Mouse (Mus musculus) MEL (cell line): Measurements from ENCODE around the gene Irak2.

Experiments
- BHLHE40 ChIP-seq: IDR thresholded peaks from 2 replicates; pipeline ENCODE4 v1.6.1; 2012; ENCODE audit warnings: low read depth, mild to moderate bottlenecking, inconsistent platforms, low read length, improper control_type of control experiment, borderline replicate concordance
- CTCF ChIP-seq, 3 experiments: IDR thresholded peaks in 2 of 3; conservative IDR thresholded peaks in 1 of 3; 2 replicates each; pipeline ENCODE4 v1.5.1; 2011 to 2012; ENCODE audit warnings: low read length in 3 of 3, low read depth in 2 of 3, mild to moderate bottlenecking in 2 of 3, improper control_type of control experiment in 1 of 3, inconsistent platforms in 1 of 3, mixed read lengths in 1 of 3, moderate library complexity in 1 of 3; ENCODE audit not compliant: control insufficient read depth in 1 of 3, insufficient read depth in 1 of 3, poor library complexity in 1 of 3, severe bottlenecking in 1 of 3
- GATA1 ChIP-seq: IDR thresholded peaks from 2 replicates; pipeline ENCODE4 v1.6.1; 2011; ENCODE audit warnings: low read depth, low read length, improper control_type of control experiment
- HCFC1 ChIP-seq: IDR thresholded peaks from 2 replicates; pipeline ENCODE4 v1.6.1; 2012; ENCODE audit warnings: low read depth, mild to moderate bottlenecking, inconsistent platforms, low read length, improper control_type of control experiment, moderate library complexity
- MAX ChIP-seq: IDR thresholded peaks from 2 replicates; pipeline ENCODE4 v1.6.1; 2011; ENCODE audit warnings: low read length, improper control_type of control experiment
- POLR2A ChIP-seq, 2 experiments: IDR thresholded peaks; 2 replicates each; pipeline ENCODE4 v1.6.1; 2011 to 2012; ENCODE audit warnings: low read length in 2 of 2, mild to moderate bottlenecking in 2 of 2, control low read depth in 1 of 2, improper control_type of control experiment in 1 of 2, low read depth in 1 of 2, moderate library complexity in 1 of 2; ENCODE audit not compliant: control insufficient read depth in 1 of 2, insufficient read depth in 1 of 2, poor library complexity in 1 of 2
- SIN3A ChIP-seq: IDR thresholded peaks from 2 replicates; pipeline ENCODE4 v1.6.1; 2012; ENCODE audit warnings: low read length, improper control_type of control experiment, inconsistent platforms
- TBP ChIP-seq: IDR thresholded peaks from 2 replicates; pipeline ENCODE4 v1.8.0; 2011; ENCODE audit warnings: low read depth, low read length, improper control_type of control experiment
- USF1 ChIP-seq: IDR thresholded peaks from 2 replicates; pipeline ENCODE4 v1.6.1; 2014; ENCODE audit warnings: low read depth, mild to moderate bottlenecking, inconsistent platforms, low read length, improper control_type of control experiment, moderate library complexity
- ZC3H11A ChIP-seq: IDR thresholded peaks from 2 replicates; pipeline ENCODE4 v1.6.1; 2012; ENCODE audit warnings: low read depth, mild to moderate bottlenecking, inconsistent platforms, low read length, improper control_type of control experiment
- ZNF384 ChIP-seq: IDR thresholded peaks from 2 replicates; pipeline ENCODE4 v1.6.1; 2012; ENCODE audit warnings: low read depth, mild to moderate bottlenecking, inconsistent platforms, low read length, improper control_type of control experiment

- TF ChIP-seq CTCF (IDR thresholded peaks at IDR 0.05 in 2 of 3, conservative IDR thresholded peaks at IDR 0.05 in 1 of 3; ENCODE audit: control insufficient read depth in 1 of 3, insufficient read depth in 1 of 3, low read depth in 2 of 3, low read length in 3 of 3, poor library complexity in 1 of 3, severe bottlenecking in 1 of 3) (no peak), ZNF384 (no peak), HCFC1 (no peak), GATA1 (no peak), POLR2A (IDR thresholded peaks at IDR 0.05; ENCODE audit: control insufficient read depth in 1 of 2, insufficient read depth in 1 of 2, low read depth in 1 of 2, low read length in 2 of 2, poor library complexity in 1 of 2) (no peak), TBP (no peak), MAX (no peak), USF1 (no peak), ZC3H11A (no peak), BHLHE40 (no peak), SIN3A (no peak)
Observed at GRCm38 (mm10) chr6:113721061-113721460, 82.8 kb downstream of the Irak2 start.
